Mouse (Mus musculus) monocyte, adult 5-6 weeks (primary cell): ENCODE data around the gene Gm28308. TPM values are rescaled to one million over a fixed set of nuclear protein-coding genes. Genes with fewer than 3 reads are reported as not detected.

ENCODE experiments used
- ATAC-seq: fragments of 153-309, 156-312 bp; replicated peaks from 2 replicates; pipeline ENCODE4 v1.8.0; 2017; ENCODE audit warnings: mild to moderate bottlenecking; ENCODE audit not compliant: low TSS enrichment, insufficient number of reproducible peaks, severe bottlenecking, poor library complexity, low FRiP score
- total RNA-seq: library from RNA; stranded (forward); fragments of 200-1000, 200-491, 200-594 nt; gene quantifications from 3 replicates; pipeline ENCODE4 v1.2.3, GENCODE M21; 2017

Gene Gm28308
- total RNA-seq, 1 experiment from 2014 or later, result 5.6 TPM

DNA sequence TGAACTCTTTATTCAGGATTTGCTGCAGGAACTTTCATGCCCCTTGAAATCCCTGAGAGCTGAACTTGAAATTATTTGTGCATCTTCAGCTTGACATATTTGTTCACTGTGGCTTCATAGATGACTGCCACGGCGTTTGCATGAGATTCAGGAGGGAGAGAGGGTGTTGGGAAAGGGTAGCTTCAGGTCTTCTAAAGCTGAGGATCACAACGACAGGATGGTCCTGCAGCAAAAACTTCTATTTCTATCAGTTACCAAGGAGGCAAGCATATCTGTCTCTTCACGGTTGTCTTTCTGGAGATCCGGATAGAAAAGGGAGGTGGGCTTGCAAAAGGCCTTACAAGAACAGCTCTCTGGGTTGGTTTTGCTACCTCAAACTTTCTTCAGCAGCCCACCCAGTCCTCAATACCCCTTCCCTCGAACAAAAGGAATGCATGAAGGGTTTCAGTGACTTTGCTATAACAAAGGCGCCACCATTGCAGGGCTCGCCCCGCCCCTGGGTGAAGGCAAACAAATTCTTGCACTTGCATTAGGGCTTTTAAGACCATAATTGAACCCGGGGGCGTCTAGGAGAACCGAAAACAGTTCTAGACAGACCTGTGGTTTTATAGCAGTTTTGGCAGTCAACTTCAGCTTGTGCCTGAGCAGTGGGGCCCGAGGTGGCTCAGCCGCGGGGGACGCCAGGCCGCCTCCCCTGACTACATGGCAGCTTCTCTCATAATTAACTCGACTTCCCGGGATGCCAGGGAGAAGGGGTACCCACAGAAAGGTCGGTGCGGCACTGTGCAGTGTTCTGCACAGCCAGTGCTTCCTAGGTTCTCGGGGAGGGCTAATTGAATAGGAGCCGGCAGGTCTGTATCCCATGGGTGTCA lies 34.9 kb upstream of the Gm28308 start:
- ATAC-seq, result no peak

DNA sequence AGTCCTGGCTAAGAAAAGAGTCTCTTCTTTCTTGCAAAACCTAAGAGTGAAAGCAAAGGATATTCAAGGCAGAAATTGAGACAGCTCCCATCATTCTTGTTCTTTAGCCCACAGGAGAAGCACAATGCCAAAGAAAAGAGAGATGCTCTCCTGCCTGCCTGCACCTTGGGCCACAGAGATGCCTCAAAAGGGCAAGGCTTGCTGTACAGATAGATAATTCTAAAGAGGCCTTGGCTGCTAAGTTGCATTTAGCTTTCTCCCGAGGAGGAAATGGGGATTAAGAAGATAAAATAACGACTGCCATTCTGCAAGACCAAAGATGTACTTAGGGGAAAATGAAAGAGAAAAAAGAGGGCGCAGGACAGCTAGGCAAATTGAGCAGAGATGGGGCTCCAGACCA lies 33.8 kb upstream of the Gm28308 start:
- ATAC-seq, result no peak

DNA sequence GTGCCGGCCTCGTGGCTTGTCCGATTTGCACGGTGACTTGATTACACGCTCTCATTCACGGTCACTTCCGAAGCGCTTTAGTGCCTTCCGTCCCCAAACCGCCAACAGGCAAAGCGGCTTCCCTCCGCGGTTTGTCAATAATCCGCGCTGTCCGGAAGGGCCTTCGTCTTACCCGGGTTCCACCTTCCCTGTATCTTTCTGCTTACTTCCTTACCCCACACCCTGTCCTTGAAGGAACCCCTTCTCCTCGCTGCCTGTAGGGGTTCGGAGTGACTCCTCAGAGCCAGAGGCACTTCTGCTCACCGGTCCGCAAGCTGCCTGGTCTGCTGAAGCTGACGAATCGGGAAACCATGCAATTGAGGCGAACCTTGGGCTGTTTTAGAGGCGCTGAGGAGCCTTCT lies 33.3 kb upstream of the Gm28308 start:
- no peak for ATAC-seq

DNA sequence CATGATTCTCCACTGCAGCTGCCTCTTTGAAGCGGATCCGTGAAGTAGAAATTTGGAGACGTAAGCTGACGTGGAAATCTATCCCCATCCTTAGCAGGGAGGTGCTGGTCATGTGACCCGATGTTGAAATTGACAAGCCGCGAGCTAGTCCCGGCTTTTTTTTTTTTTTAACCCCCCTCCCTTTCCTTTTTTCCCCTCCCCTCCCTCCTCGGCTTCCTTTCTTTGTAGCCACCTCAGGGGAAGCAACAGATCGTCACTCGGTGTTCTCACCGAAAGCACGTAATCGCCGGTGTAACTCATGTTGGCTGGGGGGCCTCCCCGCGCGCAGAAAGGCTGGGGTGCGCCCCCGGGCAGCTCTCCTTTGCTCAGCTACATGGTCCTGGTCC lies 32.6 kb upstream of the Gm28308 start, which contains the start of gene Hoxa11:
TSS of gene Hoxa11 (minus strand) at position 54 of the 386 bp plus-strand sequence.
- ATAC-seq, result no peak

DNA sequence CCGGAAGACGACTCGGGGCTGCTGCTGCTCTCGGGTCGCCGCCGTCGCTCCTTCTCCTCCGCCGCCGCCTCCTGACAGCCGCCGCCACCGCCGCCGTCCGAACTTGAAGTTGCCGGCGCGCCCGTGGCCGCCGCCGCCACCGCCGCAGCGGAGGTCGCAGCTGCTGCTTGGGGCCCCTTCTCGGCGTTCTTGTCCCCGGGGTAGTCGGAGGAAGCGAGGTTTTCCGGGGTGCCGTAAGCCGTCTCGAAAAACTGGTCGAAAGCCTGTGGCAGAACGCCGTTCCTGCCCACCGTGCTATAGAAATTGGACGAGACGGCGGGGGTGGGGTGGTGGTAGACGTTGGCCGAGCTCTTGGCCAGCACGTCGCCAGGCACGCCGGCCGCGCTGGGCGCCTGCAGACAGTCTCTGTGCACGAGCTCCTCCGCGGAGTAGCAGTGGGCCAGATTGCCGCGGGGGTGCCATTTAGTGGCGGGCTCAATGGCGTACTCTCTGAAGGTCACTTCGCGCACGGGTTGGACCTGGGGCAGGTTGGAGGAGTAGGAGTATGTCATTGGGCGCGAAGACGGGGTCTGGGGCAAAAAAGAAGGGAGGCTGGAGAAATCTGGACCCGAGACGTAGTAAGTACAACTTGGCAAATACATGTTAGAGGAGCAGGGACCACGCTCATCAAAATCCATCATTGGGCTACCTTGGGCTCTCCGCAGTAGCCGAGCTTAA lies 32.1 kb upstream of the Gm28308 start:
- ATAC-seq, result no peak

DNA sequence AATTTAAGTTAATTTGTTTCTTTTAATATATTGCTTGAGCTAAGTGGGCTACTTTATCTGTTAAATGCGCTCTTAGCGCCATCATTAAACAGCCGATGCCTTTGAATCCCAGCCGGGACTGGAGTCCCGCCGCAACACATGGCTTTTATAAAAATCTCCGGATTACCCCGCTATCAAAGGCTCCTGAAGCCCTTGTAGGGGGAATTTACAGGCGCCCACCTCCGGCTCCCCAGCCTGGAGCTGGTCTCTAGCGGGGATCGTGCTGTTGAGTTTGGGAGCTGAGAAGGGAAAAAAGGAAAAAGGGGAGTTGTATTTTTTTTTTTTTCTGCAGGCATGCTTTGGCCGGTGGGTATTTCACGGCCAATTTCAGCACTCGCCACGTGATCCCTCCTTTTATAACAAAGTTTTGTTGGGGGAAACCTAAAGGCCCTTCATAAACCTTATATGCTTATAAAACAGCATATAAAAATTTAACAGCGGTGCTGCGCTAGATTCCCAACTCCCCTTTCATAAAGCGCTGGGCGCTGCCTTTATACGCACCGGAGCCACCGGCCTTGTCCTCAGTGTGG lies 31.4 kb upstream of the Gm28308 start:
- ATAC-seq, result no peak

DNA sequence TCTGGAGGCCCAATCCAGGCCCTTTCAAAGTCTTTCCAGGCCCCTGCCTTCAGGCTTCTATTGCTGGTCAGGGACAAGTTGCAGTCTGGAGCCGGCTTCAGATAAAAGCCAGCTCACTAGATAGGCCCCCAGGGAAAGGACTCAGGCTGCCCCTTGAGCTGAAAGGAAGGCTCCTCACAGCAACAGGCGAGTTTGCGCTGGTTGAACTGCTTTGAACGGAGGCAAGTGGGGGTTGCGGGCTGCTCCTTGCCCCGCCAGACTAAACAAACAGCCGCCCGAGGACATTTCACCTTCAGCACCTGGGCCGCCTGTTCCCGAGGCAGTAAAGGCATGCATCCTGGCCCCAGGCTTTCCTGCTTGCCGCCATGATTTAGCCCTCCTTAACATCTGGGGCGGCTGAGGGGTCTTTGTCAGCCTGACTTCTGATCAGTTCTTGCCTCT lies 30.6 kb upstream of the Gm28308 start:
- no peak for ATAC-seq

DNA sequence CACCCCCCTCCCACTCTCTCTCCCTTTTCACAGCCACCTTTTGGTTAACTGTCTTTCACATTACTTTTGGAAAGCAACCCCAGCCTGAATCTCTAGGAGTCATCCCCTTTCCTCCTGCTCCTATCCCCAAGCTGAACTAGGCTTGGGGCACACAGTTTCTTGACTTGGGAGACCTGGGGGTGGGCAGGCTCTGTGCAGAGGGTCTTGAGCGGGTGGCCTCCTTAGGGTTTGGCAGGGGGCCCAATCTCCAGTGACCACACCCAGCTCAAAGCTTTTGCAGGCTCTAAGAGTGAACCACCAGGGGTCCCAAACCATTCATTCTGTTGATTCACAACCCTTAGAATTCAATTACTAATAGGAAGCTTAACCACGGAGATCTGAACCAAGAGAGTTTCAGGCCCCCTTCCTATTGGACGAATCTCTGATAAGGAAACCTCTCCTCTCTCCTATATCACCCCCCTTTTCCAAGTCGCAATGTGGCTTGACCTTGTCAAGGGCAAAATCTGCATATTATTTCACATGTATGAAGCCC lies 29.7 kb upstream of the Gm28308 start:
- ATAC-seq, result no peak

DNA sequence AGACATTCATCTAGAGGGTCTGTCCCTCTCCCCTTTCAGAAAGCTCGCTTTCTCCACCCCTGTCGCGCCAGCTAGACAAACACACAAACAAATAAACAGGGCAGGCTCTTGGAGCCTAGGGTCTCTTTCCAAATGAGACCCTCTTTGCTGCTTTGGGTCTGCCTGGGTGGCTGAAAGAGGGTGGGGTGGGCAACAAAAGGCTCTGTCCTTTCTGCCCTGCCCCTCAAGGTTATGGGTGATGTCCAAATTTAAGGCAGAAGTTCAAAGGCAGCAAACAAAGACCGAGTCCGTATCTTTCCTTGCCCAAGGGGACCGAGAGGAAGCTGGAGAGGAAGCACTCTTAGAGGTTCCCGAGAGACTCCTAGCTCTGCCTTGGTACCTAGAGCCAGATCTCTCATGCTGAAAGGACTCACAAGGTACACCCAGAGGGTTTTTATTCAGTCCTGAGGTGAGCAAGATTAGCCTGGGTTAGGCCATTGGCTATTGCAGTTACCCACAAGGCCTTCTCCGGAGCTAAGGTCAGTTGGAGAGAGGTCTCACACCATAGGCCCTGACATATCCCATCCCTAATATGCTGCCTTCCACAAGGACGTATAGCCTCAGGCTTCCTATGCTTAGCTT lies 28.0 kb upstream of the Gm28308 start:
- ATAC-seq, result no peak

DNA sequence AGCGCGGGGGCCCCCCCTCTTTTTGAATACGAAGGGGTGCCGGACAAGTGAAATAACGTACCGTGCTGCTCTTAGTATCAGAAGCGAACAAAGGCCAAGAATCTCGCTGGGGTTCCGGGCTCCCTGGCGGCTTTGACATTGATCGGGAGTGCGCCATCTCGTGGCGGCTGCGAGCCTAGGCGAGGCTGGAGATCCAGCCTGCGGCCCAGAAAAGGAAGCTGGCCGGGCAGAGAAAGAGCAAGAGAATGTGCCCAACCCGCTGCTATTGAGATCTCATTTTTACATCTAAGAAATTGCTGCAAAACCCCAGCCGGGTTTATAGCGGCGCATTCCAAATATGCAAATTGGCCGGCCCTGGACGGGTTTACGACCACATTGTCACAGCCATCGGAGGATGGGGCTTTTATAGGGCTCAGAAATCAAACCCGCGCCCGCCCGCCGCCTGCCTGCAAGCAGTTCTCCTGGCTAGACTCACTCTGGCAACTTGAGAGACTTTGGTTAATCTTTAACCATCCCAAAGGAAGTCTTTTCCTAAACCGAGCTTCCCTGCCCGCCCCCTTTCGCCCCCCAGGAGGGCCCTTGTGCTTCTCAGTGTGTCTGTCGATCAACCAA lies 27.4 kb upstream of the Gm28308 start, which contains the start of gene Hoxa10:
TSS of gene Hoxa10 (minus strand) at position 466 of the 612 bp plus-strand sequence.
- peak; percentile 78 for ATAC-seq

DNA sequence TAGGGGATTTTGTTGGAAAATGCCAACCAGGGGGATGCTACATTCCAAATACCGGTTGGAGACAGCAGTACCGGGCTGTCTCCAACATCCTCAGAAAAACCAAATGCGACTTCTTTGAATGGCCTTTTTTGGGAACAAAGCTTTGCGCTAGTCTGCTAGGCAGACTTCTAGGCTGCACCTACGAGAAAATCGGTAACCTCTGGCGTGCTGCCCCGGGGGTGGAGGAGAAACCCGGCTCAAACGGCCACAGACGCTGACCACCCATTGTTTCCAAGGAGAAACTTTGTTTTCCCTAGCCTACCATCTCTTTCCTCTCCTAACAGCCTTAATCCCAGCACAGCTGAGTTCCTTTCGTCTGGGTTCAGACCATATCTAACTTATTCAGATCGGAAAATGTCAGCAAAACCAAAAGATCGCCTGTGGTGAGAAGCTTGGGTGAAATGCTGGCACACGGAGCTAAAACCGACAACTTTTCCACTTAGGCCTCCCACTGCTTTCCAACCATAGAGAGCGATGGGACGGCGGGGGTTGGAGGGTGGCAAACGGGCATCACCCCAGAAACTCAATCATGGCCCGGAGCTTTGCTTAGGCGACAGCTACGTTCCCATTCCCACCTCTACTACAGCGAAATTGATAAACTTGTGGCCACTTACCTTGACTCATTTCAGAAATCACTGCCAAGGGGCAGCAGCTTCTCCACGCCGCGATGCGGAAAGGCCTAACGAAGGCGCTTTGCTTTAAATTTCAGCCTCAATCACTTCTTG lies 26.7 kb upstream of the Gm28308 start:
- ATAC-seq, result no peak

DNA sequence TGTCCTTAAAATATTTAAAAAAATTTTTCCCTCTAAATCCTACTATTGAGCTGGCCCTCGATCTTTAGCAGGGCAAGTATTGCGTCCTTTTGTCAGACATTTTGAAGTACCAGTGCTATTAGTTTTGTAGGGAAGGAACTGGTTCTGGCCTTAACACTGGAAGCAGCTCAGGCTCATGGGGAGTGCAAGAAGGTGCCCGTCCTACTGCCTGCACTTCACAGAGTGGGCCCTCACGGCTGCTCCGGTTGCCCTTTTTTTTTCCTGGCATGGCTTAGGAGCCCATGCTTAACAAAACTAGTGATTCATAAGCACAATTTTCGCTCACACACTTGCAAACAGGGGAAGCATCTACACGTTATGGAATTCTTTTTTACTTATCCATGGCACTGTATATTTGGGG lies 25.8 kb upstream of the Gm28308 start:
- no peak for ATAC-seq

DNA sequence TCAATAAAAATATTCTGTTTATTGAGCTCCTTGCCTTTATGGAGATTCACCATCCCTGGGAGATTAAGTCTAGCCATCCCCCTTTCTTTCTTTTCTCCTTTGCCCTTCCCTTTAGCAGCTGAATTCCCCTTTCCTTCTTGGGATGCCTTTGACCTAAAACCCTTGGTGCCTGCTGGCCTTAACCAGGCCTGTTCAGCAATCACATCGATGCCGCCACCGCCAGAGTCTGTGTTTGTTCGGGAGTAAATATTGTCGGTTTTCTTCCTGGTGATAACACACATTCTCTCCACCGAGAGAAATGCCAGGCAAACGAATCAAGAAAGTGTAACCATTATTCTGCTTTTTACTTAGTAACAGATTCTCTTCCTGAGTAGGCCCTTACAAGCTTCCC lies 25.0 kb upstream of the Gm28308 start:
- ATAC-seq, result no peak

DNA sequence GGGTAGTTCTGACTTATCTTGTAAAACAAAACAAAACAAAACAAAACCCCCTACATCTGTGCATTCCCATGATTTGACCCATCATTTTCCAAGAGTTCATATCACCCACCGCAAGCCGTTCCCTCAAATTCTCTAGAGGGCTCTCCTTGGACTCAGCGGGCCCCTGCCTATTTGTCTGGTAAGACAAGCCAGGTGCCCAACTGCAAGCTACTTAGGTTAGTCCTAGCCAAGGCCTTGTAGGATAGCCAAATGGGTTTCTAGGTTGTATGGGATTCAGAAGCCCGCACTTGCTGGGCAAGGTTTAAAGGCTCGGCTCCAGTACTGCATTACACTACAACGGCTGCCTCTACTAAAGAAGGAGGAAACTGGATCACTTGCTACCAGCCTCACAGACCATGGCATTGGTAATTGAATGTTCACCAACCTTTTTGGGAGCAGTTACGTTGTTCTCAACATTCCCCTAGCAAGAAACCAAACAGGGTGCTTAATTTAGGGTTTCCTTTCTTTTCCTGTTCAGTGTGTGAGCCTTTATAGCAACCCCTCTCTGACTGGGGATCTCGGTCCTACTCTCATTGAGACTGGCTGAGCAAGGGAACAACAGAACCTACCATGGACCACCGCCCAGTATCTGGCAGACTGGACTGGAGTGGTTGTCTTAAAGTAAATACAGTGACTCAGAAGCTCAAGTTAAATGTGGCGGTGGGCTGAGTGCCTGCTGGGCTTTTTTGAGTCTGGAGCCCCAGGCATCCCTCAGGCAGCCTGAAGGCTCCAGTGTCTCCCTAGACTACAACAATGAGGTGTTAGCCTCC lies 24.4 kb upstream of the Gm28308 start:
- no peak for ATAC-seq

DNA sequence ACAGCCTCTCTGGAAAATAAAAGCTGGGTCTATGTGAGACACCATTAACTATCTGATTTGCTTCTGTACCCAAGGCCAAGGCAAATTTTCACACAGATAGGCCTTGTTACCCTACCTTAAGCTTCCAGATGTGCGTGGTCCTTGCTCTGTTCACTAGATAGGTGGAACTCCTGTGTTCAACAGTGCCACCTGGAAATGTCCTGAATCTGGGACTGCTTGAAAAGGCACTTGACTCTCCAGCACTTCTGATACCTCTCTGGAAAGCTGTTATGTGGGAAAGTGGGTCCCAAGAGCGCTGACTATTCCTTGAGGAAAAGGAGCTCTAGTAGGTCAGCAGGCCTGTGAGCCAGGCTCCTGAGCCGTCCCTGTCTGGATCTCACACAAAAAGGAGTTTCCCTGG lies 23.7 kb upstream of the Gm28308 start:
- no peak for ATAC-seq

DNA sequence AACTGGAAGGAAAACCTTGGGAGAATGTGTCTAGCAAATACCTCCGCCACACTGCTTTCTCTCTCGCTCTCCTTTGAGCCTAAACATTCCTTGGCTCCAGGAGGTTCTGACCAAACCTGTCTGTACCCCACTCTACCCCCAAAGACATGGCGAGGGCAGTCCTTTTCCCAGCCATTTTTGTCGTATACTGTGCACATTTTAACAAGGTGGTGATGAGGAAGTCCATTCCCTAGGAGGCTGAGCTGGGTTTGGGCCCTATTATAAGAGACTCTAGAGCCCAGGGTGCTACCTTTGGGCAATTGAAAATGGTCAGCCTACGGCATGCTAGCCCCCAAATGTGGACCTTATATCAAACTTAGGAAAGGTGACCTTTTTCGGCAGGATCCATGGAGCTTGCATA lies 22.7 kb upstream of the Gm28308 start:
- ATAC-seq, result no peak

DNA sequence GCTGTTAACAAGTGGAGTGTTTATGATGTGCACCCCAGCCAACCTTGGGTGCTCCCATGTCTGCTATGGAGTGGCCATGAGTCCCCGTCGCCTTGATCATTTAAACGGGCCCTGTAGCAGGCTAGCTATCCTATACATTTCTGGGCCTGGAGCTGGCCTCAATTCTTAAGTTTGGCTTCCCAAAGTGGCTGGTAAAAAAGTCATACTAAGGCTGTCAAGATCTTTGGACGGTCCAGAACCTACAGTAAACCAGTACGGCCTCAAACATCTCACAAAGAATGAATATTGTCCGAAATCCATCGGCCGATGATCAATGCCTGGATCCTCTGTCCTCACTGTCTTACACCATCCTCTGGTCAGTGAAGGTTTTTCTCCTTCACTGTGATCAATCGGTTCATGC lies 22.1 kb upstream of the Gm28308 start:
- no peak for ATAC-seq
